Comparison of ENCODE assay signal across 10 mouse cellular contexts in genomic region chrX:99020215-99020614, GRCm38 (mm10). TPM values are rescaled to one million over a fixed set of nuclear protein-coding genes. Genes with fewer than 3 reads are reported as not detected.
DNase-seq lines count a peak whose midpoint lies in the region; ATAC-seq and TF ChIP-seq lines count a peak whose summit lies in the region.
"Had no signal": no experiment of that assay in that cellular context is flagged by ENCODE, and none has a peak within 500 bp of the region (broad histone marks: within the 10 kb centered on the region; RNA-seq: fewer than 3 reads in every experiment).

No protein-coding gene starts in this region.

- no peak overlapping the region for H3K4me3 ChIP-seq in forebrain, embryonic 11.5 days (ENCODE audit: low read depth, low read length)
- no peak overlapping the region for H3K4me3 ChIP-seq in hindbrain, embryonic 15.5 days
- no peak overlapping the region for H3K4me3 ChIP-seq in midbrain, postnatal 0 days (ENCODE audit: low read depth, low read length)
- H3K4me3 ChIP-seq: heart, embryonic 10.5 days had no signal

- H3K27ac ChIP-seq in forebrain, embryonic 11.5 days (ENCODE audit: low read depth, low read length), result no peak overlapping the region
- H3K27ac ChIP-seq in hindbrain, embryonic 15.5 days (replicated peaks), result no peak overlapping the region
- no peak overlapping the region for H3K27ac ChIP-seq in midbrain, postnatal 0 days (ENCODE audit: low read depth, low read length)
- H3K27ac ChIP-seq: heart, embryonic 10.5 days had no signal

- DNase-seq in heart, adult 11 months, result peak; percentile 41
- DNase-seq in heart, postnatal 10 days, result no peak
- DNase-seq in forebrain, embryonic 11.5 days (ENCODE audit: low spot score), result peak; percentile 64
- peak; percentile 17 for DNase-seq in midbrain, postnatal 0 days (ENCODE audit: low spot score)
- DNase-seq in left cerebral cortex, adult 8-10 months (ENCODE audit: low spot score in 2 of 2), result no peak
- DNase-seq in lung, postnatal 4 days, result no peak
- DNase-seq: kidney, postnatal 4 days had no signal

- WGBS in forebrain, embryonic 11.5 days, result 30% methylated on average over 4 of the region's 4 CpGs
- WGBS in hindbrain, embryonic 15.5 days, result 31% methylated on average over 4 of the region's 4 CpGs
- WGBS in midbrain, postnatal 0 days, result 27% methylated on average over 4 of the region's 4 CpGs

- H3K36me3 ChIP-seq in forebrain, embryonic 11.5 days (ENCODE audit: control insufficient read depth, insufficient read depth, low read length), result no peaks in the 10 kb centered on the region
- H3K36me3 ChIP-seq in hindbrain, embryonic 15.5 days, result no peaks in the 10 kb centered on the region
- no peaks in the 10 kb centered on the region for H3K36me3 ChIP-seq in midbrain, postnatal 0 days (ENCODE audit: insufficient read depth, low read length)
- H3K36me3 ChIP-seq: heart, embryonic 10.5 days had no signal

- H3K4me2 ChIP-seq in forebrain, embryonic 11.5 days (ENCODE audit: low read depth, low read length, severe bottlenecking), result no peak overlapping the region
- H3K4me2 ChIP-seq in hindbrain, embryonic 15.5 days, result no peak overlapping the region
- H3K4me2 ChIP-seq in midbrain, postnatal 0 days (ENCODE audit: low read depth, low read length, poor library complexity, severe bottlenecking), result no peak overlapping the region

- intact Hi-C loops in heart, postnatal 10 days (cut with DNase I), result no loop called here

- no peak overlapping the region for H3K9ac ChIP-seq in forebrain, embryonic 11.5 days (ENCODE audit: low read length)
- no peak overlapping the region for H3K9ac ChIP-seq in hindbrain, embryonic 15.5 days
- no peak overlapping the region for H3K9ac ChIP-seq in midbrain, postnatal 0 days (replicated peaks; ENCODE audit: low read length, poor library complexity, severe bottlenecking)

- peak; percentile 83 for ATAC-seq in forebrain, embryonic 11.5 days (replicated peaks; ENCODE audit: low FRiP score)
- ATAC-seq in hindbrain, embryonic 15.5 days (ENCODE audit: low FRiP score, low read depth), result peak; percentile 79
- ATAC-seq in midbrain, postnatal 0 days (ENCODE audit: low FRiP score), result no peak
- ATAC-seq in frontal cortex, adult (ENCODE audit: low TSS enrichment), result no peak

- no peaks in the 10 kb centered on the region for H3K4me1 ChIP-seq in forebrain, embryonic 11.5 days (replicated peaks; ENCODE audit: control insufficient read depth, insufficient read depth, low read length)
- H3K4me1 ChIP-seq in hindbrain, embryonic 15.5 days (replicated peaks), result no peaks in the 10 kb centered on the region
- H3K4me1 ChIP-seq in midbrain, postnatal 0 days (ENCODE audit: insufficient read depth, low read length), result no peaks in the 10 kb centered on the region

- TF ChIP-seq CTCF in midbrain, postnatal 0 days (IDR thresholded peaks at IDR 0.05), result no peak

- H3K9me3 ChIP-seq in forebrain, embryonic 11.5 days (ENCODE audit: control insufficient read depth, low read length), result no peaks in the 10 kb centered on the region
- no peaks in the 10 kb centered on the region for H3K9me3 ChIP-seq in hindbrain, embryonic 15.5 days
- H3K9me3 ChIP-seq in midbrain, postnatal 0 days (ENCODE audit: low read length), result no peaks in the 10 kb centered on the region
- H3K9me3 ChIP-seq: heart, embryonic 10.5 days had no signal

- peaks cover 15% of the 10 kb centered on the region for H3K27me3 ChIP-seq in forebrain, embryonic 11.5 days (ENCODE audit: control insufficient read depth, insufficient read depth, low read length)
- peaks cover 6% of the 10 kb centered on the region; the same call in 1 of the 2 replicates for H3K27me3 ChIP-seq in hindbrain, embryonic 15.5 days
- H3K27me3 ChIP-seq in midbrain, postnatal 0 days (ENCODE audit: insufficient read depth, low read length), result no peaks in the 10 kb centered on the region; the same call in 1 of the 2 replicates

RNA-seq across cellular contexts. Expression of gene Stard8, which starts 17.2 kb away (rescaled TPM):
- total RNA-seq in heart, postnatal 10 days (2021), result 10 to 100 TPM; 34.0 to 40.9 TPM
- 8.9 and 9.4 TPM in 2 replicates for polyA plus RNA-seq in forebrain, embryonic 11.5 days (2014; fragmentation: Nextera tagmentation; extraction: Ambion mirVana)
- polyA plus RNA-seq in hindbrain, embryonic 15.5 days (2015; fragmentation: Nextera tagmentation; extraction: Ambion mirVana), result 5.2 and 5.8 TPM in 2 replicates
- 11.8 and 12.4 TPM in 2 replicates for total RNA-seq in midbrain, postnatal 0 days (2014; rRNA removed)
- 2.6 and 3.3 TPM in 2 replicates for polyA plus RNA-seq in midbrain, postnatal 0 days (2015; fragmentation: Nextera tagmentation; extraction: Ambion mirVana)
- 10 to 100 TPM; 23.7 to 28.2 (median 25.4) TPM for total RNA-seq in left cerebral cortex, adult 8-10 months (2022)

Comparison
In these comparisons a context has a peak if more than half of its experiments do, and no peak if none do; other contexts are left out.
1. DNase-seq: peak in heart, adult 11 months (single experiment), forebrain, embryonic 11.5 days (single experiment) and midbrain, postnatal 0 days (single experiment); none in heart, postnatal 10 days (0 of 2), left cerebral cortex, adult 8-10 months (0 of 2) and lung, postnatal 4 days (0 of 2).
2. ATAC-seq: peak in forebrain, embryonic 11.5 days (single experiment) and hindbrain, embryonic 15.5 days (single experiment); none in midbrain, postnatal 0 days (single experiment) and frontal cortex, adult (single experiment).